Mouse (Mus musculus): ENCODE measurements around the gene Gm20661.
"Not testable (repeated sequence)": the region's sequence is repeated elsewhere in the genome, so short reads cannot be mapped to it uniquely, and the experiment has no call there.

The Gm20661 gene

GRCm38 (mm10) chr9:108001922-108002770 is 19.3 kb downstream of the Gm20661 start, which contains the start of gene Ip6k1:
Ip6k1 (plus strand) TSS chr9:108002501.
- DNase-seq (ENCODE audit: low read depth, low spot score), result peak; percentile 100

- no peak for DNase-seq (ENCODE audit: low read depth, low spot score)
Measured at GRCm38 (mm10) chr9:108002778-108003530, 20.1 kb downstream of the Gm20661 start.

GRCm38 (mm10) chr9:108003531-108003890 is 20.7 kb downstream of the Gm20661 start:
- no peak for DNase-seq (ENCODE audit: low read depth, low spot score)

- no peak for DNase-seq (ENCODE audit: low read depth, low spot score)
Measured at GRCm38 (mm10) chr9:108008041-108008440, 25.2 kb downstream of the Gm20661 start.

- no peak for DNase-seq (ENCODE audit: low read depth, low spot score)
Measured at GRCm38 (mm10) chr9:108010385-108010784, 27.5 kb downstream of the Gm20661 start.

GRCm38 (mm10) chr9:108013577-108013976 is 30.7 kb downstream of the Gm20661 start:
- DNase-seq (ENCODE audit: low read depth, low spot score), result not testable (repeated sequence)

GRCm38 (mm10) chr9:108017127-108017526 is 34.3 kb downstream of the Gm20661 start:
- DNase-seq (ENCODE audit: low read depth, low spot score), result no peak

- no peak for DNase-seq (ENCODE audit: low read depth, low spot score)
Measured at GRCm38 (mm10) chr9:108020741-108021140, 37.9 kb downstream of the Gm20661 start.

- no peak for DNase-seq (ENCODE audit: low read depth, low spot score)
Measured at GRCm38 (mm10) chr9:108023216-108023615, 40.4 kb downstream of the Gm20661 start.

- DNase-seq (ENCODE audit: low read depth, low spot score), result no peak
Measured at GRCm38 (mm10) chr9:108026584-108026983, 43.7 kb downstream of the Gm20661 start.

GRCm38 (mm10) chr9:108027867-108028266 is 45.0 kb downstream of the Gm20661 start:
- DNase-seq (ENCODE audit: low read depth, low spot score), result no peak

- DNase-seq (ENCODE audit: low read depth, low spot score), result no peak
Measured at GRCm38 (mm10) chr9:108032126-108032525, 49.3 kb downstream of the Gm20661 start.

- no peak for DNase-seq (ENCODE audit: low read depth, low spot score)
Measured at GRCm38 (mm10) chr9:108035331-108036156, 52.7 kb downstream of the Gm20661 start.
